Mouse (Mus musculus): ENCODE results near the gene Pou6f2.

- TF ChIP-seq POLR2A (IDR thresholded peaks at IDR 0.05; ENCODE audit: insufficient read length, low read depth): no peak
- TF ChIP-seq MAX (IDR thresholded peaks at IDR 0.05; ENCODE audit: low read depth): no peak
- TF ChIP-seq TCF12 (IDR thresholded peaks at IDR 0.05; ENCODE audit: insufficient read depth, poor library complexity, severe bottlenecking): no peak
- TF ChIP-seq USF1 (IDR thresholded peaks at IDR 0.05; ENCODE audit: low read depth): no peak
- TF ChIP-seq TCF3 (IDR thresholded peaks at IDR 0.05; ENCODE audit: insufficient read length, low read depth): no peak
- no peak for TF ChIP-seq MYOD1 (IDR thresholded peaks at IDR 0.05; ENCODE audit: control insufficient read depth in 1 of 3, insufficient read length in 2 of 3, low read depth in 2 of 3)
- TF ChIP-seq SRF (IDR thresholded peaks at IDR 0.05; ENCODE audit: control insufficient read depth, insufficient read length, low read depth): no peak
- TF ChIP-seq MYOG (IDR thresholded peaks at IDR 0.05; ENCODE audit: control insufficient read depth in 1 of 3, insufficient read depth in 1 of 3, insufficient read length in 2 of 3, low read depth in 2 of 3): no peak
- TF ChIP-seq POLR2AphosphoS2 (IDR thresholded peaks at IDR 0.05; ENCODE audit: insufficient read length, low read depth): no peak
Measured at GRCm38 (mm10) chr13:18204476-18205250, 192.8 kb downstream of the Pou6f2 start.
